Mouse (Mus musculus): Measurements from ENCODE around the gene Myh13. TPM values are rescaled to one million over a fixed set of nuclear protein-coding genes. Genes with fewer than 3 reads are reported as not detected.

Gene Myh13
- 0.35 TPM in 1 of 2 replicates, not detected in the other for polyA plus RNA-seq (2011; ENCODE audit: insufficient read depth, insufficient read length, low read depth, missing spikeins)

- H3K27ac ChIP-seq (ENCODE audit: insufficient read depth, low read length) = no peak within 1 kb of the TSS
- H3K4me3 ChIP-seq (ENCODE audit: low read depth, low read length) = no peak within 1 kb of the TSS
- no peaks in the 10 kb centered on the region for H3K9me3 ChIP-seq (replicated peaks; ENCODE audit: control insufficient read depth, insufficient read depth, low read length, poor library complexity, severe bottlenecking)
- H3K9ac ChIP-seq (ENCODE audit: low read depth, poor library complexity, severe bottlenecking) = no peak within 1 kb of the TSS
- TF ChIP-seq EP300 (IDR thresholded peaks at IDR 0.05; ENCODE audit: insufficient read depth, low read depth, low read length) = no peak
- H3K36me3 ChIP-seq (ENCODE audit: control insufficient read depth, insufficient read depth, low read length, poor library complexity, severe bottlenecking) = no peaks in the 10 kb centered on the region
- no peaks in the 10 kb centered on the region for H3K27me3 ChIP-seq (ENCODE audit: control insufficient read depth, insufficient read depth, low read length, poor library complexity, severe bottlenecking)
- no peaks in the 10 kb centered on the region for H3K4me1 ChIP-seq (ENCODE audit: control insufficient read depth, insufficient read depth, low read length)
These were observed at the start of gene Myh13 for GRCm38 (mm10) chr11:67321358-67321757. Gene Myh13, plus strand, starts transcription at chr11:67321658.

DNA sequence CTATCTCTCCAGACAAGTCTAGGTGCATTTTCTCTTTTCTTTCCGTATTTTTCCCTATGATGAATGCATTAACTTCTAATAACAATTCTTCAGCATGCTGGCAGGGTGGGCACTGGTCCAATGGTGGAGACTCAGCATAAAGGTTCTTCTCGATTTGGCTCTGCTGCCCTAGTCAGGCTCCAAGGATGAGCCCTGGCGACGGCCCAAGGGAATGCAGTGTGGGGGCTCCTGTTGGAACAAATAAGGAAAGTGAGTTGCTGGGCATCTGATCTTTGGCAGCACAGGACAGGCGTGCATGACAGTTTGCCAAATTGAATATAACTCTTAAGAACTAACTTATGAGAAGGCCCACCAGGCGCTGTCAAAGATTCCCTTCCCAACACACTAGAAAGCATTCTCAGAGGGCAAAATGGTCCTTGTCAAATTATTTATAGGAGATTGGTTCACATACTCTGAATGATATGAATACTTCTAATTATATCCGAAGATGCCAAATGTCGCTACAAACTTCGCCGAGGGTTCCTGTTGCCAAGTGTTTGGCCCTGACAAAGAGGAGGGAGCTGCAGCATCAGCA is 44.8 kb upstream of the Myh13 start, which contains the start of gene Myh8:
Gene Myh8, plus strand, starts transcription at position 524 of the 574 bp plus-strand sequence.
- no peak within 1 kb of the TSS for H3K27ac ChIP-seq (ENCODE audit: insufficient read depth, low read length)
- H3K9me3 ChIP-seq (replicated peaks; ENCODE audit: control insufficient read depth, insufficient read depth, low read length, poor library complexity, severe bottlenecking) = peaks cover 3% of the 10 kb centered on the region
- TF ChIP-seq EP300 (IDR thresholded peaks at IDR 0.05; ENCODE audit: insufficient read depth, low read depth, low read length) (no peak), CTCF (IDR thresholded peaks at IDR 0.05; ENCODE audit: low read depth, low read length) (no peak), POLR2A (IDR thresholded peaks at IDR 0.05; ENCODE audit: insufficient read depth, low read length) (no peak)
- H3K27me3 ChIP-seq (ENCODE audit: control insufficient read depth, insufficient read depth, low read length, poor library complexity, severe bottlenecking) = no peaks in the 10 kb centered on the region
- H3K36me3 ChIP-seq (ENCODE audit: control insufficient read depth, insufficient read depth, low read length, poor library complexity, severe bottlenecking) = no peaks in the 10 kb centered on the region
- no peak within 1 kb of the TSS for H3K4me3 ChIP-seq (ENCODE audit: low read depth, low read length)
- no peak within 1 kb of the TSS for H3K9ac ChIP-seq (ENCODE audit: low read depth, poor library complexity, severe bottlenecking)
- no peaks in the 10 kb centered on the region for H3K4me1 ChIP-seq (ENCODE audit: control insufficient read depth, insufficient read depth, low read length)

- H3K9me3 ChIP-seq (replicated peaks; ENCODE audit: control insufficient read depth, insufficient read depth, low read length, poor library complexity, severe bottlenecking) = peaks cover 6% of the 10 kb centered on the region; the same call in 1 of the 2 replicates
- no peaks in the 10 kb centered on the region for H3K27me3 ChIP-seq (ENCODE audit: control insufficient read depth, insufficient read depth, low read length, poor library complexity, severe bottlenecking)
- no peaks in the 10 kb centered on the region for H3K36me3 ChIP-seq (ENCODE audit: control insufficient read depth, insufficient read depth, low read length, poor library complexity, severe bottlenecking)
- no peak overlapping the region for H3K4me3 ChIP-seq (ENCODE audit: low read depth, low read length)
- no peak overlapping the region for H3K27ac ChIP-seq (ENCODE audit: insufficient read depth, low read length)
- TF ChIP-seq POLR2A (IDR thresholded peaks at IDR 0.05; ENCODE audit: insufficient read depth, low read length) (no peak), EP300 (IDR thresholded peaks at IDR 0.05; ENCODE audit: insufficient read depth, low read depth, low read length) (no peak), CTCF (IDR thresholded peaks at IDR 0.05; ENCODE audit: low read depth, low read length) (no peak)
- H3K9ac ChIP-seq (ENCODE audit: low read depth, poor library complexity, severe bottlenecking) = no peak overlapping the region
- no peaks in the 10 kb centered on the region for H3K4me1 ChIP-seq (ENCODE audit: control insufficient read depth, insufficient read depth, low read length)
These were observed 28.0 kb upstream of the Myh13 start for GRCm38 (mm10) chr11:67293440-67293839.

DNA sequence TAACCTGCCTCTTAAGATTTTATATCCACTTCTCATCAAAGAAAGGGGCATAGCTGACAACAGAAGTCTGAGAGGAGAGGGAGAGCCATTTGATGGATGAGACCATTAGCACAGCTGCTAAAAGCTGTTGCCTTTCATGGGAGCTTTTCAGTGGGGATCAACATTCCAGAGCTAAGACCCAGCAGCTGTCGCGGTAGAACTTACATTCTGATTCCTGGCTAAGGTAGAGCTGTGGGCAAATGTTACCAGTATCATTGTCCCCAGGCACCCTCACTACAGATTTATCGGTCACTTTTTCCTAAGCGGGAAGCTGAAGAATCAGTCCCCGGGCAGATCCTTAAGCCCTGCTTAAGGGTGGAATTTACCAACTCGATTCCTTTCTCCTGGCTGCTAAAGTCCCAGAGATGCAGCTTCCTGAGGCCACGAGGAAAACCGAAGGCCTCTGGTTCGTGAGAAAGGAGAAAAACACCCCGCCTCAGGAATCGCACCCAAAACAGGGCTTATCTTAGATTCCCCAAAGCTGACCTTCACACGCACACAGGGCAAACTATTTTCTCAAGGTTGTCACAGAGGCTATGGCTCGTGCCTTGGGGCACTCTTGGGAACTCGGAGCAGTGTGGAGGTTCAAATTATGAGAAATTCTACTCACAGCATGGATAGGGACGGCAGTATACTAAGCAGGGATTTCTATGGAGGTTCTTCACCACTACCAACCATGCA is 7.6 kb upstream of the Myh13 start:
- Histone ChIP-seq H3K4me3 (ENCODE audit: low read depth, low read length) (no peak overlapping the region), H3K4me1 (ENCODE audit: control insufficient read depth, insufficient read depth, low read length) (peaks cover 1% of the 10 kb centered on the region), H3K9ac (ENCODE audit: low read depth, poor library complexity, severe bottlenecking) (no peak overlapping the region), H3K27ac (ENCODE audit: insufficient read depth, low read length) (no peak overlapping the region), H3K27me3 (ENCODE audit: control insufficient read depth, insufficient read depth, low read length, poor library complexity, severe bottlenecking) (no peaks in the 10 kb centered on the region), H3K36me3 (ENCODE audit: control insufficient read depth, insufficient read depth, low read length, poor library complexity, severe bottlenecking) (no peaks in the 10 kb centered on the region), H3K9me3 (replicated peaks; ENCODE audit: control insufficient read depth, insufficient read depth, low read length, poor library complexity, severe bottlenecking) (no peaks in the 10 kb centered on the region; the same call in 1 of the 2 replicates)
- no peak for TF ChIP-seq EP300 (IDR thresholded peaks at IDR 0.05; ENCODE audit: insufficient read depth, low read depth, low read length)
- no peak for TF ChIP-seq POLR2A (IDR thresholded peaks at IDR 0.05; ENCODE audit: insufficient read depth, low read length)
- TF ChIP-seq CTCF (IDR thresholded peaks at IDR 0.05; ENCODE audit: low read depth, low read length) = no peak

DNA sequence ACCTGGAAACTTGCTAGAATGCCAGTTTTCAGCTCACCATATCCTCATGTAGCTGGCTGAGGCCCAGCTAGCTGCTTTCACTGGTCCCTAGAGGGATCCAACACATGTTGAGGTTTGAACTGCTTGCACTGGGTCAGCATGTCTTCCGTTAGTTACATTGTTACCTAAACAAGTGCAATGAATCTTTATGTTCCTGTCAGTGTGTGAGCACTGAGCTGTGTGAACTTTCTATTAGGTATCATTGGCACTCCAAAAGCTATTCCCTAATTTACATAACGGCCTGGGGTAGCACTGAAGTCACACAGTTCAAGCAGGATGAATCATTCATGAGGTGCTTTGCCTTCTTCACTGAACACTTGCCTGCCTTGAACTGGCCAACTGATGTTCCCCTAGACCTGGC is 5.1 kb downstream of the Myh13 start:
- H3K36me3 ChIP-seq (ENCODE audit: control insufficient read depth, insufficient read depth, low read length, poor library complexity, severe bottlenecking) = no peaks in the 10 kb centered on the region
- H3K27me3 ChIP-seq (ENCODE audit: control insufficient read depth, insufficient read depth, low read length, poor library complexity, severe bottlenecking) = no peaks in the 10 kb centered on the region
- no peak overlapping the region for H3K27ac ChIP-seq (ENCODE audit: insufficient read depth, low read length)
- H3K9me3 ChIP-seq (replicated peaks; ENCODE audit: control insufficient read depth, insufficient read depth, low read length, poor library complexity, severe bottlenecking) = no peaks in the 10 kb centered on the region
- H3K4me3 ChIP-seq (ENCODE audit: low read depth, low read length) = no peak overlapping the region
- TF ChIP-seq EP300 (IDR thresholded peaks at IDR 0.05; ENCODE audit: insufficient read depth, low read depth, low read length) = no peak
- TF ChIP-seq POLR2A (IDR thresholded peaks at IDR 0.05; ENCODE audit: insufficient read depth, low read length) = no peak
- no peak for TF ChIP-seq CTCF (IDR thresholded peaks at IDR 0.05; ENCODE audit: low read depth, low read length)
- no peak overlapping the region for H3K9ac ChIP-seq (ENCODE audit: low read depth, poor library complexity, severe bottlenecking)
- no peaks in the 10 kb centered on the region for H3K4me1 ChIP-seq (ENCODE audit: control insufficient read depth, insufficient read depth, low read length)

GRCm38 (mm10) chr11:67344556-67344955 is 23.1 kb downstream of the Myh13 start:
- TF ChIP-seq POLR2A (IDR thresholded peaks at IDR 0.05; ENCODE audit: insufficient read depth, low read length) = no peak
- TF ChIP-seq EP300 (IDR thresholded peaks at IDR 0.05; ENCODE audit: insufficient read depth, low read depth, low read length) = no peak
- no peak for TF ChIP-seq CTCF (IDR thresholded peaks at IDR 0.05; ENCODE audit: low read depth, low read length)
- H3K27me3 ChIP-seq (ENCODE audit: control insufficient read depth, insufficient read depth, low read length, poor library complexity, severe bottlenecking) = no peaks in the 10 kb centered on the region
- H3K9ac ChIP-seq (ENCODE audit: low read depth, poor library complexity, severe bottlenecking) = no peak overlapping the region
- H3K27ac ChIP-seq (ENCODE audit: insufficient read depth, low read length) = no peak overlapping the region
- peaks cover 5% of the 10 kb centered on the region for H3K4me1 ChIP-seq (ENCODE audit: control insufficient read depth, insufficient read depth, low read length)
- peaks cover 9% of the 10 kb centered on the region for H3K9me3 ChIP-seq (replicated peaks; ENCODE audit: control insufficient read depth, insufficient read depth, low read length, poor library complexity, severe bottlenecking)
- H3K4me3 ChIP-seq (ENCODE audit: low read depth, low read length) = no peak overlapping the region
- H3K36me3 ChIP-seq (ENCODE audit: control insufficient read depth, insufficient read depth, low read length, poor library complexity, severe bottlenecking) = no peaks in the 10 kb centered on the region
